Mouse (Mus musculus): ENCODE results near the gene Ubap1l. TPM values are rescaled to one million over a fixed set of nuclear protein-coding genes. Genes with fewer than 3 reads are reported as not detected.

The Ubap1l gene
- total RNA-seq, 2 experiments from 2014 or later: 3.8 to 6.5 TPM

DNA sequence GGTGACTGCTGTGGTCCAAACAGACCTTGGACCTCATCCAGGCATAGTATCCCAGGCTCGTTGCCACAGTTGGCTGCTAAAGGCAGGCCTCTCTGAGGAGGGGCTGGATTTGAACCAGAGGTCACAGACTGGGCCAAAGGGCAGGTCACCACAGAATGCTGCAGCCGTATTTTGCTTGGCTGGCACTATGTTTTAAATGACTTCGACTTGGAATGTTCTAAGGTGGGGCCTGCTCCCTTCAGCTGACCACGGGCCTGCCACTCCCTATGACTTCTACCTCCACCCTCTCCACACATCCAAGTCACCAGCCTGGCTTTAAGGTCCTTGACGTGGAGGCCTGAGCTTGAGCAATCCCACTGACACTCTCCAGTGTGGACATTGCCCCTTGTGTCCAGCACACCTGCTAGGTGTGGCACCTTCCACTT is 48.0 kb downstream of the Ubap1l start:
- no peak for DNase-seq (ENCODE audit: low spot score in 2 of 2)

DNA sequence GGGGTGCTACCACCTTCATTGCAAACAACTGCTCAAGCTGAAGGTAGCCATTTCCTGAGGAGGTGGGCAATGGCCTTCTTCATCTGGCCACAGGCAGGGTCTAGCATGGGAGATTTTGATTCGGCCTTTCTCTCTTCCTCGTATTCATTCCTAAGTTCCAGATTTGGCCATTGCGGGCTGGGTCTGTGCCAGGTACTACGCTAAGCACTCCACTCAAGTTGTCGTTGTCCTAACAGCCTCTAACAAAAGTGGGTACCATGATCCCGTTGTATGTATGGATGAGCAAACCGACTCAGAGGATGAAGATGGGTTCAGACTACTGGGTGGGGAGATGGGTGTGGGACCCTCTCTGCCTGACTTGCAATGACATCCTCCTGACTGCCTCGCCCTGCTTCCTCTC is 49.5 kb downstream of the Ubap1l start:
- no peak for DNase-seq (ENCODE audit: low spot score in 2 of 2)

DNA sequence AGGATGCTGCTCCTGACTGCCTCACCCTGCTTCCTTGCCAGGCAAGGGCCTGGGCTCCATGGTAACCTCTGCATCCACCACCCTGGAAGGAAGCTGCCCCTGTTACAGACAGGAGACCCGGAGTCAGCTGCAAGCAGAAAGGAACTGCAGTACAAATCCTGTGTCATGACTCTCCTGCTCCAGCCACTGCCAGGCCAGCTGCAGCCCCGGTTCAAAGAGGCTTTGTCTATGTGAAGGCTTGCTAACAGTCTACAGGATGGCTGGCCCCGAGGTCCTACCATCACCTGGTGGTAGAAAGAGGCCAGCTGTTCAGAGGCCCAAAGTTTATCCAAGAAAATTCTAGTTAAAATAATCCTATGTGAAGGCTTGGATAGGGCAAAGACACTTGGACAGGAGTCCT is 50.5 kb downstream of the Ubap1l start:
- no peak for DNase-seq (ENCODE audit: low spot score in 2 of 2)

DNA sequence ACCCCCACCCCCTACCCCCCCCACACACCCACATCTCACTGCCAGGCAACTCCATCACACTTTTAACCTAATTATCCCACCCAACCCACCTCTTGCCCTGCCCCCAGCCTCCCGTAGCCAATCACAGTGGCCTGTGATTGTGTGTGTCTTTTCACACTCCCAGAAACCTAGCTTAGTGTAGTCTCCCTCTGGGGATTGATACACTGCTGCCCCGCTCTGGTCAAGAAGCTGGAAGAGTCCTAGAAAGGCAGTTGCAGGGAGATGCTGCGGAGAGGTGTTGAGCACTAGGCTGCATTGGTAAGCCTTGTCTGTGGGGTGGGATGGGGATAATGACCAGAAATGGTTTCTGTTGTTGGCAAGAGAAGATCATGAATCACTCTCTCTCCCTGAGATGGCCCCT is 56.9 kb downstream of the Ubap1l start:
- DNase-seq (ENCODE audit: low spot score in 2 of 2): no peak

DNA sequence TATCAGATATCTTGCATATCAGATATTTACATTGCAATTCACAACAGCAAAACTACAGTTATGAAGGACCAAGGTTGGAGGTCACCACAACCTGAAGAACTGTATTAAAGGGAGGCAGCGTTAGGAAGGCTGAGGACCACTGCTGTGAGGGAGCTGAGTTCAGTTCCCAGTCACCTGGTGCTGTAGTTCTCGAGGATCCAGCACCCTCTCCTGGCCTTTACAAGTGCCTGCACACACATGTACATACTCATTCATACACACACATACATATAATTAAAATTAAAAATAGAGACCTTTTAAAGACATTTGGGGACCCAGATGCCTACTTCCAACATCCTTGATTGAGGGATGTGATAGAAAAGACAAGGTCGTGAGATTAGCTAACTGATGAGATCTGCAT is 58.8 kb downstream of the Ubap1l start:
- no peak for DNase-seq (ENCODE audit: low spot score in 2 of 2)

DNA sequence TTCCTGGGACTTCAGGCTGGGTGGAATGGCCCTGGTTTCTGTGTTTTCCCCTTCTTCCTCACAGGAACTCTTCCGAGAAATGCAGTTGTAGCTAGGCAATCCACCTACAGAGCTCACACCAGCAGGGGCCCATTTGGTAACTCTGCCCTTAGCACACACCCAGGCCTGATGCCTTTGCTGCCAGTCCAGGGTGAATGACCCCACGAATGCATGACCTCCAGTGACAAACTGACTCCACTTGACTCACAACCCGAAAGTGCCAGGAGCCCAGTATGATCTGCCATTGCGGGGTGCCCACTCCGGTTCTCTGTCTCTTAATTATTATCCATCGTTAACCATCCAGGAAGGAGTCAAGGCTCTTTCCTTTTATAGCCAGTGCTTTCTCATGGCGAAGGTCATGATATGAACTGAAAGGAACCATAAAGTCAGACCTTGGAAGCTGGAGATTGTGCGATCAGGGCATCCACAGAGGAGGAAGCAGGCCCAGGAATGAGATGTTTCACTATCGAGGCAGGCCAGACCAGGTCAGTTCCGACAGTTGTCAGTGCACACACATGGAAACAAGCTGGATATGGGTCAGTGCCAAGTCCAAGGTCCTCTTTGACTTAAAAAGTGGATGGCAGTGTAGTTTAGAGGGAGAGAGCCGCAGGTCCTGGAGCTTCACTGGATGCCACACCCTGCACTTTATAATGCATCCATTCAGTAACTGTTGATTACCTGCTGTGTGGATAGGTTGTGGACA is 62.1 kb downstream of the Ubap1l start, which contains the start of gene Slc51b:
TSS of gene Slc51b (minus strand) at position 196 of the 742 bp plus-strand sequence.
- DNase-seq (ENCODE audit: low spot score in 2 of 2): no peak

DNA sequence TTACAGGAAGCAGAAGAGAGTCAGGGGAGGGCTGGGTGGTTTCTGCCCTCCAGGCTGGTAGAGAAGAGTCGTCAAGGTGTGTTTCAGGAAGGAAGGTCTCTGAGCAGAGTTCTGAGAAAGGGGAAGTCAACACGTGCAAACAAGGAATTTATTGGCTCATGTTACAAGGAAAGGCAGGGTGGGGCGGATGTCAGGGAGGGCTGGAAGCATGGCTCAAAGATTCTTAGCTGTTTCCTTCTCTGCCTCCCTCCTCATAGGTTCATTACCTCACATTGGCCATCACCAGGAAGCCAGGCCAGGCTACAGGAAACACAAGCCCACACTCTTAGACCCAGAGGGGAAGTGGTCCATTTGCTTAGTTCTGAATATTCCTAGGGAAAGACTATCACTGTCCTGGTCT is 63.6 kb downstream of the Ubap1l start:
- no peak for DNase-seq (ENCODE audit: low spot score in 2 of 2)

DNA sequence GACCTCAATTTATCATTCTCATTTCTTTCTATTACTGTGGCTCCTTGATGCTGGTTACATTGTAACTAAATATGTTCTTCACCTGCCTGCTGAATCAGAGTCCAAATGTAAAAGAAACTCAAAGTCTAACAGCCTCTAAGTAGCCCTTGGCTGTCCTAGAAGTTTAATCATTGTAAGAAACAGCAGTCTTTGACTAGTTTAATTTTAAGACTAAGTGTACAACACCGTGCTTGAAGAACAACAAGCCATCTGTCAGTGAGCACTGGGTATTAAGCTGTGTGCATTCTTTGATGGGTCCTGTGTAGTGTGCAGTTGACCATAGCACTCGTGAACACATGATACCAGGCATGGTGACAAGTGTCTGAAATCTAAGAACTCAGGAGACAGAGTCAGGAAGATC is 66.7 kb downstream of the Ubap1l start:
- DNase-seq (ENCODE audit: low spot score in 2 of 2): no peak

DNA sequence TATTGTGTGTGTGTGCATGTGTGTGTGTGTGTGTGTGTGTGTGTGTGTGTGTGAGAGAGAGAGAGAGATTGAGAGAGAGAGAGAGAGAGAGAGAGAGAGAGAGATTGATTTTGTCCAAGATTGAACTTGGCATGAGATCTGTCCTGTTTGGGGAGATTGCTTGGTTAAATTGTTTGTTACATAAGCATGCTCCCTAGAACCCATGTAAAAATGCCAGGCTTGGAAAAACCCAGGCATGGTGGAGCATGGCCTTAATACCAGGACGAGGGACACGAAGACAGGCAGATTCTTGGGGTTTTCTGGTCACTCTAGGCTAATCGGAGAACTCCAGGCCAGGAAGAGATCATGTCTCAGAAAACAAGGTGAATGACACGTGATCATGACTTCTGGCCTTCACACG is 67.2 kb downstream of the Ubap1l start:
- DNase-seq (ENCODE audit: low spot score in 2 of 2): no peak

Other genes with a start within 250 kb of the Ubap1l start
- 1 to 10 TPM; 5.3 to 6.1 TPM for gene Igdcc3, start 219.9 kb upstream of the Ubap1l start, total RNA-seq (2021)
- 1 to 10 TPM; 4.1 TPM for gene Parp16, start 165.7 kb upstream of the Ubap1l start, total RNA-seq (2021)
- under 1 TPM; 0.07 to 0.14 TPM for gene Cilp, start 95.9 kb upstream of the Ubap1l start, total RNA-seq (2021)
- 10 to 100 TPM; 30.4 to 30.8 TPM for gene Clpx, start 66.8 kb upstream of the Ubap1l start, total RNA-seq (2021)
- gene Pdcd7, start 14.9 kb upstream of the Ubap1l start, total RNA-seq (2021): 10 to 100 TPM; 22.4 to 27.2 TPM
- gene Kbtbd13, start 30.6 kb downstream of the Ubap1l start, total RNA-seq (2021): under 1 TPM; 0.21 to 0.25 TPM
- gene Rasl12, start 37.5 kb downstream of the Ubap1l start, total RNA-seq (2021): 1 to 10 TPM; 3.6 to 4.8 TPM
- not detected for gene Slc51b, start 61.9 kb downstream of the Ubap1l start, total RNA-seq (2021)
- 10 to 100 TPM; 18.4 to 18.8 TPM for gene Mtfmt, start 74.7 kb downstream of the Ubap1l start, total RNA-seq (2021)
- gene Spg21, start 99.9 kb downstream of the Ubap1l start, total RNA-seq (2021): 10 to 100 TPM; 25.4 to 27.1 TPM
- gene Ankdd1a, start 159.2 kb downstream of the Ubap1l start, total RNA-seq (2021): 1 to 10 TPM; 1.7 to 1.9 TPM
- gene Plekho2, start 219.0 kb downstream of the Ubap1l start, total RNA-seq (2021): 1 to 10 TPM; 7.5 to 9.4 TPM
- under 1 TPM; 0.67 to 0.69 TPM for gene Pif1, start 226.1 kb downstream of the Ubap1l start, total RNA-seq (2021)